26 mouse cellular contexts compared by ENCODE assay signal in genomic region chr15:97941306-97941705, GRCm38 (mm10). TPM values are rescaled to one million over a fixed set of nuclear protein-coding genes. Genes with fewer than 3 reads are reported as not detected.
DNase-seq lines count a peak whose midpoint lies in the region; ATAC-seq and TF ChIP-seq lines count a peak whose summit lies in the region.
"Had no signal": no experiment of that assay in that cellular context is flagged by ENCODE, and none has a peak within 500 bp of the region (broad histone marks: within the 10 kb centered on the region; RNA-seq: fewer than 3 reads in every experiment).

No protein-coding gene starts in this region.

- no peaks in the 10 kb centered on the region for H3K4me1 ChIP-seq in forebrain, embryonic 11.5 days (replicated peaks; ENCODE audit: control insufficient read depth, insufficient read depth, low read length)
- H3K4me1 ChIP-seq in forebrain, embryonic 12.5 days = no peaks in the 10 kb centered on the region
- peaks cover 46% of the 10 kb centered on the region for H3K4me1 ChIP-seq in small intestine, adult 2 months (ENCODE audit: control insufficient read depth, insufficient read depth, insufficient read length, low read length)

- WGBS in forebrain, embryonic 11.5 days = 88% methylated on average over 2 of the region's 2 CpGs
- 91% methylated on average over 2 of the region's 2 CpGs for WGBS in forebrain, embryonic 12.5 days
- 58% methylated on average over 2 of the region's 2 CpGs for WGBS in small intestine, adult 2 months

- H3K4me2 ChIP-seq in forebrain, embryonic 11.5 days (ENCODE audit: low read depth, low read length, severe bottlenecking) = no peak overlapping the region
- H3K4me2 ChIP-seq in forebrain, embryonic 12.5 days = no peak overlapping the region
- H3K4me2 ChIP-seq: embryonic facial prominence, embryonic 13.5 days; embryonic facial prominence, embryonic 15.5 days had no signal

- DNase-seq in forebrain, embryonic 11.5 days (ENCODE audit: low spot score) = peak; percentile 6
- peak; percentile 44 for DNase-seq in retina, postnatal 1 day
- no peak for DNase-seq in retina, embryonic 14.5 days (ENCODE audit: low spot score)
- DNase-seq in cerebellum, postnatal 10 days = no peak
- DNase-seq in cerebellum, postnatal 25 days = no peak
- DNase-seq: adrenal gland, adult 8-10 months; adrenal gland, postnatal 14 days; adrenal gland, postnatal 36 days; B cell, adult 2 months; cerebellum, adult 11-12 months; cerebellum, adult 2 months; cerebellum, adult 9-10 months; cerebellum, postnatal 36 days; embryo, embryonic 11 days had no signal

- H3K4me3 ChIP-seq in forebrain, embryonic 11.5 days (ENCODE audit: low read depth, low read length) = no peak overlapping the region
- H3K4me3 ChIP-seq in forebrain, embryonic 12.5 days (replicated peaks) = no peak overlapping the region
- H3K4me3 ChIP-seq in small intestine, adult 2 months (ENCODE audit: low read depth, low read length) = no peak overlapping the region
- H3K4me3 ChIP-seq: embryonic facial prominence, embryonic 13.5 days; embryonic facial prominence, embryonic 15.5 days; erythroblast, embryonic 14.5 days; forebrain, embryonic 10.5 days had no signal

- no peak for ATAC-seq in forebrain, embryonic 11.5 days (replicated peaks; ENCODE audit: low FRiP score)
- ATAC-seq in forebrain, embryonic 12.5 days (ENCODE audit: low FRiP score) = no peak
- peak; percentile 40; the same call in 1 of the 2 replicates for ATAC-seq in granulocyte monocyte progenitor cell, adult 5-6 weeks (replicated peaks; ENCODE audit: poor library complexity, severe bottlenecking)
- ATAC-seq: activated CD4-positive, CD25-positive, alpha-beta regulatory T cell, adult 4 months; CD4-positive, CD25-positive, alpha-beta regulatory T cell, adult 4 months; forebrain, embryonic 14.5 days; forebrain, embryonic 16.5 days; Patski had no signal

- no peaks in the 10 kb centered on the region for H3K36me3 ChIP-seq in forebrain, embryonic 11.5 days (ENCODE audit: control insufficient read depth, insufficient read depth, low read length)
- no peaks in the 10 kb centered on the region for H3K36me3 ChIP-seq in forebrain, embryonic 12.5 days (replicated peaks)
- no peaks in the 10 kb centered on the region for H3K36me3 ChIP-seq in small intestine, adult 2 months (ENCODE audit: control insufficient read depth, insufficient read depth, low read length)
- H3K36me3 ChIP-seq: embryonic facial prominence, embryonic 13.5 days; embryonic facial prominence, embryonic 15.5 days; forebrain, embryonic 10.5 days had no signal

- H3K27me3 ChIP-seq in forebrain, embryonic 11.5 days (ENCODE audit: control insufficient read depth, insufficient read depth, low read length) = no peaks in the 10 kb centered on the region
- H3K27me3 ChIP-seq in forebrain, embryonic 12.5 days = no peaks in the 10 kb centered on the region
- H3K27me3 ChIP-seq in small intestine, adult 2 months (ENCODE audit: control insufficient read depth, insufficient read depth, low read length) = no peaks in the 10 kb centered on the region
- H3K27me3 ChIP-seq: embryonic facial prominence, embryonic 13.5 days; embryonic facial prominence, embryonic 15.5 days; Patski had no signal

- H3K27ac ChIP-seq in forebrain, embryonic 11.5 days (ENCODE audit: low read depth, low read length) = no peak overlapping the region
- H3K27ac ChIP-seq in forebrain, embryonic 12.5 days = no peak overlapping the region
- H3K27ac ChIP-seq in small intestine, adult 2 months (ENCODE audit: insufficient read depth, low read depth, low read length) = peak overlapping the region; percentile 19; the same call in 1 of the 2 replicates
- H3K27ac ChIP-seq: embryonic facial prominence, embryonic 13.5 days; embryonic facial prominence, embryonic 15.5 days; forebrain, embryonic 10.5 days had no signal

- no peak for TF ChIP-seq CTCF in small intestine, adult 2 months (IDR thresholded peaks at IDR 0.05; ENCODE audit: extremely low read depth, insufficient read length, insufficient replicate concordance, low read depth, low read length)

- no peaks in the 10 kb centered on the region for H3K9me3 ChIP-seq in forebrain, embryonic 11.5 days (ENCODE audit: control insufficient read depth, low read length)
- no peaks in the 10 kb centered on the region for H3K9me3 ChIP-seq in forebrain, embryonic 12.5 days
- H3K9me3 ChIP-seq: embryonic facial prominence, embryonic 13.5 days; embryonic facial prominence, embryonic 15.5 days; forebrain, embryonic 10.5 days had no signal

- no peak overlapping the region for H3K9ac ChIP-seq in forebrain, embryonic 11.5 days (ENCODE audit: low read length)
- H3K9ac ChIP-seq in forebrain, embryonic 12.5 days = no peak overlapping the region
- H3K9ac ChIP-seq: embryonic facial prominence, embryonic 13.5 days; embryonic facial prominence, embryonic 15.5 days had no signal

- TF ChIP-seq POLR2A in small intestine, adult 2 months (IDR thresholded peaks at IDR 0.05; ENCODE audit: low read depth, low read length) = no peak

RNA-seq across cellular contexts. Expression of gene Tmem106c, which starts 22.7 kb away (rescaled TPM):
- polyA plus RNA-seq in forebrain, embryonic 11.5 days (2014; fragmentation: Nextera tagmentation; extraction: Ambion mirVana) = 44.5 and 47.8 TPM in 2 replicates
- polyA plus RNA-seq in forebrain, embryonic 12.5 days (2016; fragmentation: Nextera tagmentation; extraction: Ambion mirVana) = 41.5 and 44.9 TPM in 2 replicates
- 48.8 and 61.7 TPM in 2 replicates for total RNA-seq in granulocyte monocyte progenitor cell, adult 5-6 weeks (2014; fragmentation: Nextera tagmentation)
- total RNA-seq in granulocyte monocyte progenitor cell, adult 5-6 weeks (2017) = 29.0 and 32.7 TPM in 2 replicates
- polyA plus RNA-seq in small intestine, adult 2 months (2012; rRNA removed) = 7.1 and 8.6 TPM in 2 replicates

RNA-seq across cellular contexts. Expression of gene Vdr, which starts 30.9 kb away (rescaled TPM):
- polyA plus RNA-seq in forebrain, embryonic 11.5 days (2014; fragmentation: Nextera tagmentation; extraction: Ambion mirVana) = 0.17 and 0.33 TPM in 2 replicates
- polyA plus RNA-seq in forebrain, embryonic 12.5 days (2016; fragmentation: Nextera tagmentation; extraction: Ambion mirVana) = 0.59 TPM in 1 of 2 replicates, not detected in the other
- total RNA-seq in granulocyte monocyte progenitor cell, adult 5-6 weeks (2014; fragmentation: Nextera tagmentation) = 12.9 and 25.6 TPM in 2 replicates
- 2.3 and 2.5 TPM in 2 replicates for total RNA-seq in granulocyte monocyte progenitor cell, adult 5-6 weeks (2017)
- polyA plus RNA-seq in small intestine, adult 2 months (2012; rRNA removed) = 100 and 151 TPM in 2 replicates
- polyA plus RNA-seq: erythroblast, embryonic 14.5 days; forebrain, embryonic 16.5 days had no signal

Comparison
In these comparisons a context has a peak if more than half of its experiments do, and no peak if none do; other contexts are left out.
1. DNase-seq: peak in forebrain, embryonic 11.5 days (single experiment) and retina, postnatal 1 day (single experiment); none in retina, embryonic 14.5 days (single experiment), cerebellum, postnatal 10 days (0 of 2) and cerebellum, postnatal 25 days (0 of 2).
2. RNA of gene Vdr, which starts 30.9 kb away (polyA plus RNA-seq): 100 to 151 TPM in small intestine, adult 2 months; 0.59 TPM in forebrain, embryonic 12.5 days and 0.17 to 0.33 TPM in forebrain, embryonic 11.5 days; every median in the first group is over 10 times any median in the second.